Mouse (Mus musculus) MEL (cell line): ENCODE data around the gene Gm27179. TPM values are rescaled to one million over a fixed set of nuclear protein-coding genes. Genes with fewer than 3 reads are reported as not detected.
"Not testable (repeated sequence)": the region's sequence is repeated elsewhere in the genome, so short reads cannot be mapped to it uniquely, and the experiment has no call there.

Experiments
- DNase-seq: peaks from one replicate; pipeline ENCODE4 v3.0.0; 2011; ENCODE audit warnings: low read depth, low spot score
- H3K27ac ChIP-seq: 2 replicates; pipeline ENCODE4 v1.5.1; 2012; ENCODE audit warnings: low read depth, mild to moderate bottlenecking, control low read depth, low read length, moderate library complexity; ENCODE audit not compliant: control insufficient read depth
- H3K27me3 ChIP-seq, 2 experiments: fragments of 150-350 bp in 1 of 2; sonication (generic) in 1 of 2; 2 replicates each; pipeline ENCODE4 v1.6.1; 2012; ENCODE audit warnings: low read length in 2 of 2, mild to moderate bottlenecking in 2 of 2, improper control_type of control experiment in 1 of 2, moderate library complexity in 1 of 2; ENCODE audit not compliant: insufficient read depth in 2 of 2, control insufficient read depth in 1 of 2
- H3K36me3 ChIP-seq, 2 experiments: 2 replicates each; pipeline ENCODE4 v1.6.1; 2012 to 2014; ENCODE audit warnings: low read length in 2 of 2, improper control_type of control experiment in 1 of 2, inconsistent platforms in 1 of 2, mild to moderate bottlenecking in 1 of 2; ENCODE audit not compliant: insufficient read depth in 2 of 2, control insufficient read depth in 1 of 2
- H3K4me1 ChIP-seq, 2 experiments: fragments of 150-350 bp in 1 of 2; sonication (generic) in 1 of 2; 2 replicates each; pipeline ENCODE4 v1.6.1; 2012; ENCODE audit warnings: low read length in 2 of 2, improper control_type of control experiment in 1 of 2, mild to moderate bottlenecking in 1 of 2; ENCODE audit not compliant: insufficient read depth in 2 of 2, control insufficient read depth in 1 of 2
- H3K4me3 ChIP-seq, 2 experiments: fragments of 150-350 bp in 1 of 2; sonication (generic) in 1 of 2; 2 replicates each; pipeline ENCODE4 v1.5.1; 2012; ENCODE audit warnings: low read depth in 2 of 2, low read length in 2 of 2, mild to moderate bottlenecking in 2 of 2, moderate library complexity in 2 of 2, control low read depth in 1 of 2, improper control_type of control experiment in 1 of 2; ENCODE audit not compliant: control insufficient read depth in 1 of 2, insufficient read depth in 1 of 2
- H3K79me2 ChIP-seq: 2 replicates; pipeline ENCODE4 v1.6.1; 2012; ENCODE audit warnings: mild to moderate bottlenecking, low read length, moderate library complexity; ENCODE audit not compliant: control insufficient read depth, poor library complexity, insufficient read depth
- H3K9ac ChIP-seq: 2 replicates; pipeline ENCODE4 v1.6.1; 2012; ENCODE audit warnings: low read depth, mild to moderate bottlenecking, control low read depth, low read length, moderate library complexity; ENCODE audit not compliant: control insufficient read depth, poor library complexity, severe bottlenecking
- H3K9me3 ChIP-seq: fragments of 150-350 bp; sonication (generic); replicated peaks from 2 replicates; pipeline ENCODE4 v1.6.1; 2012; ENCODE audit warnings: mild to moderate bottlenecking, low read length, improper control_type of control experiment, moderate library complexity; ENCODE audit not compliant: insufficient read depth
- polyA plus RNA-seq, 2 experiments: library from polyadenylated mRNA; stranded (reverse) in 1 of 2; unstranded in 1 of 2; fragments of >175 nt in 1 of 2; fragments of >200 nt in 1 of 2; gene quantifications; 2 replicates each; pipeline versions ENCODE4 v1.2.1 to v1.2.4; 2012; ENCODE audit warnings: low replicate concordance in 2 of 2, low read depth in 1 of 2; ENCODE audit not compliant: insufficient read length in 2 of 2, insufficient read depth in 1 of 2, missing spikeins in 1 of 2
- total RNA-seq: library from RNA; depleted of rRNA; stranded (reverse); fragments of 300-350 nt; gene quantifications from 2 replicates; pipeline ENCODE4 v1.2.3, GENCODE M21; 2012; rRNA removed

The Gm27179 gene
- total and polyA plus RNA-seq, 3 experiments: not detected

DNA sequence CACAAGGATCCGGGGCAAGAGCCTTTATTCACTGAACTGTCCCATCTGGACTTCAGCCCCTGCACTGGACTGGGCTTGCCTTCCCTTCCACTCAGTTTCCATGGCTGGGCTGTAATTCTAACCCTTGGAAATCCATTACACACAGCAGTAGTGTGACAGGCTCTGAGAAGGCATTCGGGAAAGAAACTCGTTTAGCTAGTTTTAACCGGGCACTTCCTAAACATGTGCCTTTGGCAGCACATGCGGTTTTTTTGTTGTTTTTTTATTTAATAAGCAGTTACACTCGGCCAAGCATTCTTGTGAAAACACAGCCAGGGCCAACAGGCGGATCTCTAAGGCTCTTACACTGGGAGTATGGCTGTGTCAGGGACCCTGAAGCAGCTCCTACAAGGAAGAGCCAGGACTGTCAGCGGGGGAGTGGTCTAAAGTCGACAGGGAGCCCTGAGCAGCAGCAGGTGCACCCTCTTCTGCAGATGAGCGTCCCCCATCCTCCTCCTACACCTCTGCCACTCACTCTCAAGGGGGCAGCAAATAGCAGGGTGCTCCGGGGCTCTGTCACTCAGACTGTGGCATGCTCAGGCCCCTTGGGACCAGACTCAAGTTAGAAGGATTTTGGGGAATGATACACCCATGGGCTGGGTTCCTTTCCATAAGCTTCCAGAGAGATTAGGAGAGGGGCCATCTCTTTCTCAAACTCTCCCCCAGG lies 38.3 kb downstream of the Gm27179 start:
- H3K27me3 ChIP-seq, H3K27ac ChIP-seq, H3K9me3 ChIP-seq, DNase-seq, H3K4me1 ChIP-seq, H3K79me2 ChIP-seq, H3K4me3 ChIP-seq, H3K36me3 ChIP-seq, H3K9ac ChIP-seq: not testable (repeated sequence)

DNA sequence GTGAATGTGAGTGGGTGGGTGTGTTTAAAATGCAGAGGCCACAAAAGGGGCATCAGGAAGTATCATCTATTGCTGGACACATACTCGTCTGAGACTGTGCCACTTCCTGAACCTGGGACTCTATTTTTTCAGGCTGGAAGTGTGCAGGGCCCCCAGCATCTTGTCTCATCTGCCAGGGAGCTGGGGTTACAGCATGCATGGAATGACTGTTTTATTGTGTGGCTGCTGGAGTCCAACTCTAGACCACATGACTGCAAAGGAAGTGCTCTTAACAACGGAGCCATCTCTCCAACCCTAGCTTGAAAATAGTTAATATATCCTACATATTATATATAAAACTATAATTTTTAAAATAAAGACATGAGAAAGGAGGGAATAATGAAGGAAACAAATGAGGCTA lies 39.0 kb downstream of the Gm27179 start:
- H3K79me2 ChIP-seq, DNase-seq, H3K4me3 ChIP-seq, H3K27me3 ChIP-seq, H3K9ac ChIP-seq, H3K27ac ChIP-seq, H3K9me3 ChIP-seq, H3K4me1 ChIP-seq, H3K36me3 ChIP-seq: not testable (repeated sequence)

DNA sequence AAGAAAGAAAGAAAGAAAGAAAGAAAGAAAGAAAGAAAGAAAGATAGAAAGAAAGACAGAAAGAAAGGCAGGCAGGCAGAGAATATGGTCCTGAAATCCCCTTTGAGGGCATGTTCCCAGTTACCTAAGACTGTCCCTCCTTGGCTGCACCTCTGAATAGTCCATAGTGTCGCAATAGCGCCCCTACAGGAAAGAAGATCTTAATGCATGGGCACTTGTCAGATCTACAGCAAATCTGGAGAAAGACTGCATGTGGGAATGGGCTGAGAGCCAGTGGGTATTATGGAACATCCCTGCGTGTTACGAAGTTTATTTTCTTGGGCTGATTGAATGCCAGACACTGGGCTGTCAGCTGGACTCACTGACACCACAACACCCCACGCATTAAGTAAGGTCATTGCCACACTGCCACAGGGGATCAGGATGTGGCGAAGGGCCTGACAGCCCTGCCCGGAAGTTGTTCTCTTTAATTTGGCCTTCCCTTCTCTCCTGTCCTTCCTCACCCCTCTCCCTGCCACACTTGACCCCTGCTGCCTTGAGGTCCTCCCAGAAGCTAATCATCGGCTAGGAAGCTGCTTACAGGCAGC lies 42.1 kb downstream of the Gm27179 start:
- not testable (repeated sequence) for DNase-seq, H3K36me3 ChIP-seq, H3K4me1 ChIP-seq, H3K27ac ChIP-seq, H3K9ac ChIP-seq, H3K4me3 ChIP-seq, H3K9me3 ChIP-seq, H3K27me3 ChIP-seq, H3K79me2 ChIP-seq

DNA sequence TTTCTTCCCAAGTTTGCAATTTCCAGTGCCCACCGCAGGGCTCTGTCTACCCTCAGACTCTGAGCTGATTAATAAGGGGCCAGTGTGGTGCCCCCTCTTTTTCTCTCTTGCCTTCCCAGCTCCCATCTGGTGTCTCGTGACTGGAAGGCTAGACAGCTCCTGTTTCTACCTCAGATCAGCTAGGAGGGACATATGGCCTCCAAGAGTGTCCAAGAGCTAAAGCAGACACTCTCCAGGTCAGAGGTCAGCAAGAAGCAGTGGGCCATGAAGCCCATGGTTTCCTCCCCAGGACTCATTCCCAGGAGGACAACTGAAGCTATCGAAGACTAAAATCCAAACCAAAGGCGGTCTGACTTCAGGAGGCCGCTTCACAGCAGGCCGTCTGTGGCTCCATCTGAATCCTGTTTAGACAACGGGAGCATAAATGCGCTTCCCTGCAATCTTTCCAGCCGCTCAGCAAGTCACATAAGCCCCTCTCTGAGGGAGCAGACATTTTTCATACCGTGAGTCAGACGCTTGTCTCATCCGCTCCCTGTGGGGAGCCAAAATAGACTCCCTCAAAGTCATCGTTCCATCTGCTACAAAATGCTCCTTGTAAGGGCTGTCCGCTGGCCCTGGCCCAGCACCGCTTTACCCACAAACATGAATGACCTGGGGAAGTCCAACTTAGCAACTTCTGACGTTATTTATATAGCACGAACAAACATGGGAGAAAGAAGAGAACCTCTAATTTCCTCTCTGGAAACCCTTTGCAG lies 44.6 kb downstream of the Gm27179 start:
- not testable (repeated sequence) for H3K27me3 ChIP-seq, H3K9ac ChIP-seq, H3K4me1 ChIP-seq, H3K4me3 ChIP-seq, H3K79me2 ChIP-seq, H3K27ac ChIP-seq, H3K36me3 ChIP-seq, H3K9me3 ChIP-seq, DNase-seq

DNA sequence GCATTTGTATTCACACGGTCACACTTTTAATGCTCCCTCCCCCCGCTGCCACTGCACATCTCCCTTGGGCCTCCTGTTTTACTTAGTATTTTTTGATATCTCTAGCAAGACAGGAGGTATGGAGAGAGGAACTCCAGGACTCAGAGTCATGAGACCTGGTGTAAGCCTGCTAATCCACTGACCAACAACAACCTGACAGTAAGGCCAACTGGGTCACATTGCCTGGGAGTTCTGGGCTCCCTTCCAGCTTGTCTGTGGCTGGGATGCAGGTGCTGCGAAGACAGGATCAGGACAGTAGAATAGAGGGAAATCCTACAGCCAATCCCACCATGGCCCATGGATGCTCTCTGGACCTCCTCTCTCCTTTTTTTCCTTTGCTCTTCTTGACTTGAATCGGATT lies 47.9 kb downstream of the Gm27179 start:
- not testable (repeated sequence) for H3K9ac ChIP-seq, H3K36me3 ChIP-seq, H3K9me3 ChIP-seq, H3K4me1 ChIP-seq, DNase-seq, H3K27me3 ChIP-seq, H3K4me3 ChIP-seq, H3K27ac ChIP-seq, H3K79me2 ChIP-seq

Other genes with a start within 250 kb of the Gm27179 start
- gene Synb, start 218.2 kb downstream of the Gm27179 start, total RNA-seq: not detected in 2 replicates
- 1 to 10 TPM in 1 of 2 experiments, not detected in 1; 1.7 TPM for gene Synb, start 218.2 kb downstream of the Gm27179 start, polyA plus RNA-seq
- 0.10 TPM in 1 of 2 replicates, not detected in the other for gene Gm16867, start 9.2 kb downstream of the Gm27179 start, total RNA-seq
- not detected for gene Gm16867, start 9.2 kb downstream of the Gm27179 start, polyA plus RNA-seq
- 8.3 and 9.2 TPM in 2 replicates for gene Entpd4b, start 42.9 kb upstream of the Gm27179 start, total RNA-seq
- gene Entpd4b, start 42.9 kb upstream of the Gm27179 start, polyA plus RNA-seq: 10 to 100 TPM in 1 of 2 experiments, not detected in 1; 12.5 TPM